Mouse (Mus musculus): ENCODE measurements around the gene Rbm8a.
A peak's percentile ranks its signal among the peaks of the same experiment; 100 is the strongest.

The Rbm8a gene

GRCm38 (mm10) chr3:96629729-96630600, at the start of gene Rbm8a:
Gene Rbm8a (plus strand): TSS chr3:96629933.
- DNase-seq (ENCODE audit: low spot score) = peak; percentile 98

- no peak for DNase-seq (ENCODE audit: low spot score)
Observed at GRCm38 (mm10) chr3:96581141-96581540, 48.6 kb upstream of the Rbm8a start.

- no peak for DNase-seq (ENCODE audit: low spot score)
Observed at GRCm38 (mm10) chr3:96581771-96582515, 47.8 kb upstream of the Rbm8a start.

GRCm38 (mm10) chr3:96583386-96583785, 46.3 kb upstream of the Rbm8a start:
- no peak for DNase-seq (ENCODE audit: low spot score)

- DNase-seq (ENCODE audit: low spot score) = no peak
Observed at GRCm38 (mm10) chr3:96590657-96591056, 39.1 kb upstream of the Rbm8a start.

GRCm38 (mm10) chr3:96593374-96593773, 36.4 kb upstream of the Rbm8a start:
- peak; percentile 89 for DNase-seq (ENCODE audit: low spot score)

- DNase-seq (ENCODE audit: low spot score) = peak; percentile 96
Observed at GRCm38 (mm10) chr3:96593790-96594560, 35.8 kb upstream of the Rbm8a start, which contains the start of gene Polr3gl. Gene Polr3gl (minus strand): TSS chr3:96594181.

- no peak for DNase-seq (ENCODE audit: low spot score)
Observed at GRCm38 (mm10) chr3:96594851-96595250, 34.9 kb upstream of the Rbm8a start.

GRCm38 (mm10) chr3:96595661-96596060, 34.1 kb upstream of the Rbm8a start:
- no peak for DNase-seq (ENCODE audit: low spot score)

GRCm38 (mm10) chr3:96596228-96596707, 33.5 kb upstream of the Rbm8a start, which contains the start of gene Ankrd34a:
Gene Ankrd34a (plus strand): TSS chr3:96596636.
- DNase-seq (ENCODE audit: low spot score) = no peak

GRCm38 (mm10) chr3:96596855-96597254, 32.9 kb upstream of the Rbm8a start:
- no peak for DNase-seq (ENCODE audit: low spot score)

- DNase-seq (ENCODE audit: low spot score) = no peak
Observed at GRCm38 (mm10) chr3:96597435-96597891, 32.3 kb upstream of the Rbm8a start.

- DNase-seq (ENCODE audit: low spot score) = no peak
Observed at GRCm38 (mm10) chr3:96598156-96599068, 31.3 kb upstream of the Rbm8a start.

GRCm38 (mm10) chr3:96599069-96599393, 30.7 kb upstream of the Rbm8a start:
- DNase-seq (ENCODE audit: low spot score) = no peak

GRCm38 (mm10) chr3:96599411-96599810, 30.3 kb upstream of the Rbm8a start:
- no peak for DNase-seq (ENCODE audit: low spot score)

- DNase-seq (ENCODE audit: low spot score) = peak; percentile 98
Observed at GRCm38 (mm10) chr3:96600639-96601250, 29.0 kb upstream of the Rbm8a start, which contains the start of gene Lix1l. Gene Lix1l (plus strand): TSS chr3:96601149.

- peak; percentile 88 for DNase-seq (ENCODE audit: low spot score)
Observed at GRCm38 (mm10) chr3:96601251-96601787, 28.4 kb upstream of the Rbm8a start.

- peak; percentile 80 for DNase-seq (ENCODE audit: low spot score)
Observed at GRCm38 (mm10) chr3:96601941-96602703, 27.6 kb upstream of the Rbm8a start.

GRCm38 (mm10) chr3:96602704-96603084, 27.0 kb upstream of the Rbm8a start:
- DNase-seq (ENCODE audit: low spot score) = peak; percentile 62
